Mouse (Mus musculus) myocyte (in vitro differentiated cells): ENCODE data around the gene Cramp1l. TPM values are rescaled to one million over a fixed set of nuclear protein-coding genes. Genes with fewer than 3 reads are reported as not detected.

Source experiments
- H3K27me3 ChIP-seq: one replicate; pipeline ENCODE4 v1.6.1; 2011; ENCODE audit not compliant: control insufficient read depth, insufficient read depth, insufficient read length
- H3K36me3 ChIP-seq: one replicate; pipeline ENCODE4 v1.6.1; 2011; ENCODE audit not compliant: control insufficient read depth, insufficient read depth
- H3K4me2 ChIP-seq: one replicate; pipeline ENCODE4 v1.6.1; 2011; ENCODE audit warnings: low read depth, control low read depth
- H3K4me3 ChIP-seq: one replicate; pipeline ENCODE4 v1.5.1; 2011; ENCODE audit warnings: mild to moderate bottlenecking, control low read depth, moderate library complexity
- H3K79me2 ChIP-seq: one replicate; pipeline ENCODE4 v1.6.1; 2011; ENCODE audit not compliant: control insufficient read depth, insufficient read depth
- H3ac ChIP-seq: one replicate; pipeline ENCODE4 v1.6.1; 2011; ENCODE audit not compliant: control insufficient read depth, insufficient read length
- CEBPB ChIP-seq: IDR thresholded peaks from 2 replicates; pipeline ENCODE4 v1.6.1; 2011; ENCODE audit warnings: mild to moderate bottlenecking, moderate library complexity; ENCODE audit not compliant: poor library complexity, insufficient read depth, severe bottlenecking
- E2F4 ChIP-seq: IDR thresholded peaks from one replicate; pipeline ENCODE4 v1.6.1; 2011; ENCODE audit warnings: mild to moderate bottlenecking, control low read depth, moderate library complexity; ENCODE audit not compliant: insufficient read depth
- MAX ChIP-seq: IDR thresholded peaks from one replicate; pipeline ENCODE4 v1.6.1; 2011; ENCODE audit warnings: low read depth, mild to moderate bottlenecking, control low read depth
- MYOD1 ChIP-seq, 3 experiments: IDR thresholded peaks; one replicate each; pipeline ENCODE4 v1.6.1; 2011; ENCODE audit warnings: control low read depth in 2 of 3, low read depth in 2 of 3, mild to moderate bottlenecking in 2 of 3, moderate library complexity in 1 of 3; ENCODE audit not compliant: insufficient read length in 2 of 3, control insufficient read depth in 1 of 3
- MYOG ChIP-seq, 3 experiments: IDR thresholded peaks; one replicate each; pipeline ENCODE4 v1.6.1; 2011; ENCODE audit warnings: control low read depth in 2 of 3, low read depth in 2 of 3, mild to moderate bottlenecking in 2 of 3; ENCODE audit not compliant: insufficient read length in 2 of 3, control insufficient read depth in 1 of 3, insufficient read depth in 1 of 3
- POLR2A ChIP-seq: IDR thresholded peaks from one replicate; pipeline ENCODE4 v1.6.1; 2011; ENCODE audit warnings: low read depth, mild to moderate bottlenecking, control low read depth, moderate library complexity; ENCODE audit not compliant: insufficient read length
- POLR2AphosphoS2 ChIP-seq: IDR thresholded peaks from one replicate; pipeline ENCODE4 v1.6.1; 2011; ENCODE audit warnings: low read depth, control low read depth; ENCODE audit not compliant: insufficient read length
- REST ChIP-seq: IDR thresholded peaks from one replicate; pipeline ENCODE4 v1.6.1; 2011; ENCODE audit warnings: mild to moderate bottlenecking, control low read depth, moderate library complexity; ENCODE audit not compliant: insufficient read depth, insufficient read length
- SRF ChIP-seq: IDR thresholded peaks from one replicate; pipeline ENCODE4 v1.6.1; 2011; ENCODE audit warnings: low read depth; ENCODE audit not compliant: control insufficient read depth, insufficient read length
- TCF12 ChIP-seq: IDR thresholded peaks from one replicate; pipeline ENCODE4 v1.6.1; 2011; ENCODE audit warnings: mild to moderate bottlenecking, control low read depth; ENCODE audit not compliant: poor library complexity, insufficient read depth, severe bottlenecking
- TCF3 ChIP-seq: IDR thresholded peaks from one replicate; pipeline ENCODE4 v1.6.1; 2011; ENCODE audit warnings: low read depth, control low read depth; ENCODE audit not compliant: insufficient read length
- USF1 ChIP-seq: IDR thresholded peaks from one replicate; pipeline ENCODE4 v1.6.1; 2011; ENCODE audit warnings: low read depth, mild to moderate bottlenecking, control low read depth, moderate library complexity
- polyA plus RNA-seq: library from polyadenylated mRNA; unstranded; fragments of >200 nt; fragmentation: generic; extraction: Trizol; gene quantifications from one replicate; pipeline ENCODE4 v1.2.1, GENCODE M21; 2012; ENCODE audit warnings: missing spikeins

The Cramp1l gene
- 3.5 TPM for polyA plus RNA-seq

- no peaks in the 10 kb centered on the region for H3K27me3 ChIP-seq
- peak within 1 kb of the TSS; percentile 93 for H3K4me2 ChIP-seq
- TF ChIP-seq MYOG (IDR thresholded peaks at IDR 0.05; ENCODE audit: control insufficient read depth in 1 of 3, insufficient read depth in 1 of 3, insufficient read length in 2 of 3, low read depth in 2 of 3) (peak in 1 of 3 experiments; percentile 10), POLR2AphosphoS2 (peak; percentile 75), SRF (peak; percentile 80), POLR2A (peak; percentile 84), E2F4 (peak; percentile 73), MAX (no peak), MYOD1 (IDR thresholded peaks at IDR 0.05; ENCODE audit: control insufficient read depth in 1 of 3, insufficient read length in 2 of 3, low read depth in 2 of 3) (peak in 1 of 3 experiments; percentile 23), TCF12 (no peak)
- H3K4me3 ChIP-seq, result peak within 1 kb of the TSS; percentile 82
- H3K36me3 ChIP-seq, result no peaks in the 10 kb centered on the region
- H3ac ChIP-seq, result peak within 1 kb of the TSS; percentile 67
- H3K79me2 ChIP-seq, result peaks cover 44% of the 10 kb centered on the region
These were observed at the start of gene Cramp1l, which contains the start of gene Ift140 for GRCm38 (mm10) chr17:25015655-25016291. TSS of gene Cramp1l (minus strand) at chr17:25015788. TSS of gene Ift140 (plus strand) at chr17:25016085.

- Histone ChIP-seq H3K79me2 (no peaks in the 10 kb centered on the region), H3K4me2 (no peak overlapping the region), H3K36me3 (no peaks in the 10 kb centered on the region), H3K4me3 (no peak overlapping the region), H3ac (no peak overlapping the region), H3K27me3 (no peaks in the 10 kb centered on the region)
- TF ChIP-seq MAX (no peak), E2F4 (no peak), MYOG (IDR thresholded peaks at IDR 0.05; ENCODE audit: control insufficient read depth in 1 of 3, insufficient read depth in 1 of 3, insufficient read length in 2 of 3, low read depth in 2 of 3) (no peak), REST (no peak), POLR2A (no peak), USF1 (no peak), CEBPB (no peak), TCF3 (no peak), TCF12 (no peak), SRF (no peak), MYOD1 (IDR thresholded peaks at IDR 0.05; ENCODE audit: control insufficient read depth in 1 of 3, insufficient read length in 2 of 3, low read depth in 2 of 3) (no peak), POLR2AphosphoS2 (no peak)
These were observed 49.6 kb upstream of the Cramp1l start for GRCm38 (mm10) chr17:25065189-25065588.

DNA sequence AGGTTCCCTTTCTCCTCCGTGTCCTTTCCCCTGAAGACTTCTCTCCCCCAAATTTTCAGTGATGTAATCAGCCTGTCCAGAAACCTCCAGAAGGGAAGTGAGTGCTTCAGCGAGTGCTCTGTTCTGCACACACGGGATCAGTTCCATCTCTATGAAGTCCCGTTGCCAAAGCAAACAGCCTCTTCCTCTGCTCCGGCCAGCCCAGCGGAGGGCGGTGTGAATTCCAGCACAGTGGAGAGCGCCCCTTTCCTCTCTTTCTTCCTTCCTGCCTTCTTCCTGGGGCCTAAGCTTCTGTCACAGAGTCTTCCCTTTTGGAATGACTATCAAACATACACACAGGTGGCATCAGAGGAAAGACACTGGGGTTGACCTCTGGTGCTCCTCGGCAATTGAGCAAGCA is 48.8 kb upstream of the Cramp1l start:
- Histone ChIP-seq H3K27me3 (no peaks in the 10 kb centered on the region), H3K4me3 (no peak overlapping the region), H3K79me2 (no peaks in the 10 kb centered on the region), H3K36me3 (no peaks in the 10 kb centered on the region), H3K4me2 (no peak overlapping the region), H3ac (no peak overlapping the region)
- TF ChIP-seq MYOG (IDR thresholded peaks at IDR 0.05; ENCODE audit: control insufficient read depth in 1 of 3, insufficient read depth in 1 of 3, insufficient read length in 2 of 3, low read depth in 2 of 3), result no peak

DNA sequence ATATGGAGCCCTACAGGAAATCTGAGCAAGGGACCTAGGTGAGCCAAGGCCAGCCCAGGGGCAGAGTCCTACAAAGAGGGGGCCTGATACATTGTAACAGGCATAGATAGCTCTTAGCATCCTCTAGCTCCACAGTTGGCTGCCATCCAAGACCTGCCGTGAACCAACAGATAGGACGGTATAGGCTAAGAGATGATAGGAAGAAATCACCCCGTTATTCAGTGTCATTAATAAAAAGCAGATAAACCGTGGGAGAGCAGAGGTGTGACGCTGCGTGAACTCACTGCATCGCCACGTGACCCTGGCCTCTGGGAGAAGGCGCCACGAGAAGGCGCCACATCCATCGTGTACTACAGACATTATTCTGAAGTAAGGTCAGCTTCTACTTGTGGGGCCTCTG is 48.3 kb upstream of the Cramp1l start:
- no peak for TF ChIP-seq MAX
- TF ChIP-seq USF1, result no peak
- TF ChIP-seq CEBPB, result no peak
- TF ChIP-seq SRF, result no peak
- no peak for TF ChIP-seq POLR2A
- no peak for TF ChIP-seq E2F4
- no peak for TF ChIP-seq POLR2AphosphoS2
- TF ChIP-seq TCF3, result no peak
- TF ChIP-seq REST, result no peak
- TF ChIP-seq TCF12, result no peak
- no peak for TF ChIP-seq MYOG (IDR thresholded peaks at IDR 0.05; ENCODE audit: control insufficient read depth in 1 of 3, insufficient read depth in 1 of 3, insufficient read length in 2 of 3, low read depth in 2 of 3)
- TF ChIP-seq MYOD1 (IDR thresholded peaks at IDR 0.05; ENCODE audit: control insufficient read depth in 1 of 3, insufficient read length in 2 of 3, low read depth in 2 of 3), result no peak
- H3K4me3 ChIP-seq, result no peak overlapping the region
- no peak overlapping the region for H3K4me2 ChIP-seq
- H3K27me3 ChIP-seq, result no peaks in the 10 kb centered on the region
- no peak overlapping the region for H3ac ChIP-seq
- no peaks in the 10 kb centered on the region for H3K79me2 ChIP-seq
- H3K36me3 ChIP-seq, result no peaks in the 10 kb centered on the region

DNA sequence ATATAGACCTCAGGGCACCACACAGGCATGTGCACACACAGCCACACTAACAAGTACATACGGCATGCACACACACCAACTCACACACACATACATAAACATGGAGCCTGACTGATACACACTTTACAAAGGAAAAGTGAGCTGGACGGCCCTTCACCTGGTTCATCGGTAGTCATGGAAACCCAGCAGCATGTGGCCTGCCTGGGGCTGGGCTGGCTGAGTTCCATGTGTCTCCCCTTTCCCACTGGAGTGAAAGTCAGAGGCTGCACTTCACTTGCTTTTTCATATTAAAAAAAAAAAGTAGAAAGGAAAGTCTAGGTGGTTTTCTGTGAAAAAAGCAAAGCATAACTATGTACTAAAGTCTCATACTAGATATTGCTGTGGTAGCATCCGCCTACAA is 47.7 kb upstream of the Cramp1l start:
- H3K4me2 ChIP-seq, result no peak overlapping the region
- no peak overlapping the region for H3ac ChIP-seq
- no peaks in the 10 kb centered on the region for H3K27me3 ChIP-seq
- no peak overlapping the region for H3K4me3 ChIP-seq
- no peaks in the 10 kb centered on the region for H3K36me3 ChIP-seq
- TF ChIP-seq E2F4 (no peak), CEBPB (no peak), TCF3 (no peak), USF1 (no peak), SRF (no peak), TCF12 (no peak), MYOD1 (IDR thresholded peaks at IDR 0.05; ENCODE audit: control insufficient read depth in 1 of 3, insufficient read length in 2 of 3, low read depth in 2 of 3) (no peak), MAX (no peak), REST (no peak), POLR2A (no peak), POLR2AphosphoS2 (no peak), MYOG (IDR thresholded peaks at IDR 0.05; ENCODE audit: control insufficient read depth in 1 of 3, insufficient read depth in 1 of 3, insufficient read length in 2 of 3, low read depth in 2 of 3) (no peak)
- H3K79me2 ChIP-seq, result no peaks in the 10 kb centered on the region
